Mouse (Mus musculus): ENCODE measurements around the gene P3h2.
A peak's percentile ranks its signal among the peaks of the same experiment; 100 is the strongest.

The P3h2 gene

GRCm38 (mm10) chr16:25977210-25977609 lies 128.4 kb downstream of the P3h2 start:
- no peak for DNase-seq

- no peak for DNase-seq
Measured at GRCm38 (mm10) chr16:25971285-25971684, 134.3 kb downstream of the P3h2 start.

GRCm38 (mm10) chr16:25970720-25971119 lies 134.9 kb downstream of the P3h2 start:
- no peak for DNase-seq

- DNase-seq: no peak
Measured at GRCm38 (mm10) chr16:25970193-25970592, 135.4 kb downstream of the P3h2 start.

- DNase-seq: peak; percentile 69
Measured at GRCm38 (mm10) chr16:25967297-25967696, 138.3 kb downstream of the P3h2 start.

- DNase-seq: peak; percentile 58
Measured at GRCm38 (mm10) chr16:25963856-25964255, 141.7 kb downstream of the P3h2 start.

GRCm38 (mm10) chr16:25960345-25960744 lies 145.2 kb downstream of the P3h2 start:
- peak; percentile 72 for DNase-seq

GRCm38 (mm10) chr16:25959929-25960328 lies 145.7 kb downstream of the P3h2 start:
- DNase-seq: no peak

- DNase-seq: no peak
Measured at GRCm38 (mm10) chr16:25958650-25959238, 146.8 kb downstream of the P3h2 start.

- no peak for DNase-seq
Measured at GRCm38 (mm10) chr16:25958213-25958612, 147.4 kb downstream of the P3h2 start.

- no peak for DNase-seq
Measured at GRCm38 (mm10) chr16:25956831-25957230, 148.8 kb downstream of the P3h2 start.

GRCm38 (mm10) chr16:25954614-25955013 lies 151.0 kb downstream of the P3h2 start:
- no peak for DNase-seq

- no peak for DNase-seq
Measured at GRCm38 (mm10) chr16:25953359-25953758, 152.2 kb downstream of the P3h2 start.

GRCm38 (mm10) chr16:25952005-25952404 lies 153.6 kb downstream of the P3h2 start:
- DNase-seq: no peak

- no peak for DNase-seq
Measured at GRCm38 (mm10) chr16:25948067-25948466, 157.5 kb downstream of the P3h2 start.

GRCm38 (mm10) chr16:25945151-25945955 lies 160.2 kb downstream of the P3h2 start:
- DNase-seq: no peak

- no peak for DNase-seq
Measured at GRCm38 (mm10) chr16:25942261-25942660, 163.3 kb downstream of the P3h2 start.

GRCm38 (mm10) chr16:25934181-25934580 lies 171.4 kb downstream of the P3h2 start:
- DNase-seq: no peak

- DNase-seq: no peak
Measured at GRCm38 (mm10) chr16:25912185-25912584, 193.4 kb downstream of the P3h2 start.

Measured in right cerebral cortex, adult 18-20 months (tissue).